Comparison of ENCODE assay signal across 13 mouse cellular contexts in the genomic region with DNA sequence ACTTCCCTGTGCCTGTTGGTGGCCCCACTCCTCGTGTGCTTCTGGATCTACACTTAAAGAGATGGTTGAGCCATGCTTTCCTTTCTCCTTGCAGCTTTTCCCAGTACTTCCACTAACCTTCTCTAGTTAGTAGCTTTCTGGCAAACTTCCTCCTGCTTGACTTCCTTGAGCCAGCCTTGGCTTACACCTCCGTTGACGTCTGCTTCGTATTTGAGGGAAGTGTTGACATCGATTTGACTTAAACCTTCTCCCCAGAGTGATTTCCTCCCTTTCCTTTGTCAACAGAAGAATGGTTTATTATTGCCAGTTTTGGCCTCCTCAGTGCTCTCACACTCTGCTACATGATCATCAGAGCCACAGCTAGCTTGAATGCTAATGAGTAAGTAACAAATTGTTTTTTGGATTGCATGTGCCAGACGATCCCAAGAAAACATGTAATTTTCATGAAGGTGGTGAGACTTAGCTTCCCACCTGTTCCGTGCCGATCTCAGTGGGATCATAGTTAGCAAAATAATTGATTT. TPM values are rescaled to one million over a fixed set of nuclear protein-coding genes. Genes with fewer than 3 reads are reported as not detected.
DNase-seq lines count a peak whose midpoint lies in the region; ATAC-seq and TF ChIP-seq lines count a peak whose summit lies in the region.
"Had no signal": no experiment of that assay in that cellular context is flagged by ENCODE, and none has a peak within 500 bp of the region (broad histone marks: within the 10 kb centered on the region; RNA-seq: fewer than 3 reads in every experiment).

No protein-coding gene starts in this region.

- 61% methylated on average over 8 of the region's 8 CpGs for WGBS in forebrain, embryonic 15.5 days
- 77% methylated on average over 8 of the region's 8 CpGs for WGBS in forebrain, embryonic 14.5 days
- WGBS in kidney, postnatal 0 days = 72% methylated on average over 8 of the region's 8 CpGs

- no peaks in the 10 kb centered on the region for H3K9me3 ChIP-seq in forebrain, embryonic 15.5 days
- H3K9me3 ChIP-seq in forebrain, embryonic 14.5 days (replicated peaks; ENCODE audit: control insufficient read depth, low read length) = no peaks in the 10 kb centered on the region
- no peaks in the 10 kb centered on the region for H3K9me3 ChIP-seq in kidney, postnatal 0 days (replicated peaks; ENCODE audit: low read length)
- H3K9me3 ChIP-seq: limb, embryonic 10.5 days; midbrain, embryonic 12.5 days had no signal

- intact Hi-C loops in heart, postnatal 14 days (cut with DNase I) = no loop called here

- H3K36me3 ChIP-seq in forebrain, embryonic 15.5 days = peaks cover 46% of the 10 kb centered on the region
- H3K36me3 ChIP-seq in forebrain, embryonic 14.5 days (ENCODE audit: control insufficient read depth, insufficient read depth, low read length) = peaks cover 50% of the 10 kb centered on the region
- peaks cover 8% of the 10 kb centered on the region; the same call in 1 of the 2 replicates for H3K36me3 ChIP-seq in kidney, postnatal 0 days (ENCODE audit: insufficient read depth, low read length)

- H3K4me3 ChIP-seq in forebrain, embryonic 15.5 days = no peak overlapping the region
- no peak overlapping the region for H3K4me3 ChIP-seq in forebrain, embryonic 14.5 days (ENCODE audit: low read depth, low read length)
- no peak overlapping the region for H3K4me3 ChIP-seq in kidney, postnatal 0 days (replicated peaks; ENCODE audit: low read depth, low read length)
- H3K4me3 ChIP-seq in brown adipose tissue, adult 24 weeks (ENCODE audit: insufficient read depth, low read depth, low read length) = no peak overlapping the region
- H3K4me3 ChIP-seq: limb, embryonic 10.5 days; midbrain, embryonic 12.5 days had no signal

- no peak overlapping the region for H3K9ac ChIP-seq in forebrain, embryonic 15.5 days (replicated peaks)
- H3K9ac ChIP-seq in forebrain, embryonic 14.5 days (ENCODE audit: low read length) = no peak overlapping the region
- no peak overlapping the region for H3K9ac ChIP-seq in kidney, postnatal 0 days (ENCODE audit: low read depth, low read length)
- H3K9ac ChIP-seq: liver, postnatal 0 days; midbrain, embryonic 12.5 days had no signal

- no peak for TF ChIP-seq CTCF in kidney, postnatal 0 days (IDR thresholded peaks at IDR 0.05; ENCODE audit: low read depth)

- peak; percentile 38; the same call in 1 of the 2 replicates for ATAC-seq in forebrain, embryonic 15.5 days (replicated peaks)
- ATAC-seq in forebrain, embryonic 14.5 days = no peak
- ATAC-seq in kidney, postnatal 0 days (replicated peaks; ENCODE audit: low FRiP score, low read depth) = no peak
- ATAC-seq in frontal cortex, adult (ENCODE audit: low TSS enrichment) = no peak

- H3K4me1 ChIP-seq in forebrain, embryonic 15.5 days = peaks cover 16% of the 10 kb centered on the region
- no peaks in the 10 kb centered on the region for H3K4me1 ChIP-seq in forebrain, embryonic 14.5 days (ENCODE audit: control insufficient read depth, insufficient read depth, low read length)
- H3K4me1 ChIP-seq in kidney, postnatal 0 days (replicated peaks; ENCODE audit: insufficient read depth, low read length) = no peaks in the 10 kb centered on the region
- H3K4me1 ChIP-seq in brown adipose tissue, adult 24 weeks (ENCODE audit: control insufficient read depth, insufficient read depth, insufficient read length, low read length) = peaks cover 14% of the 10 kb centered on the region
- H3K4me1 ChIP-seq: limb, embryonic 10.5 days; midbrain, embryonic 12.5 days had no signal

- no peak overlapping the region for H3K4me2 ChIP-seq in forebrain, embryonic 15.5 days (replicated peaks)
- H3K4me2 ChIP-seq in forebrain, embryonic 14.5 days (ENCODE audit: low read length) = no peak overlapping the region
- no peak overlapping the region for H3K4me2 ChIP-seq in kidney, postnatal 0 days (ENCODE audit: low read length)
- H3K4me2 ChIP-seq: midbrain, embryonic 12.5 days had no signal

- peak overlapping the region; percentile 51; the same call in 1 of the 2 replicates for H3K27ac ChIP-seq in forebrain, embryonic 15.5 days (replicated peaks)
- H3K27ac ChIP-seq in forebrain, embryonic 14.5 days (ENCODE audit: low read depth, low read length) = no peak overlapping the region
- 0 out of 2 replicates have a peak overlapping the region, but pooled peaks have one; percentile 6 for H3K27ac ChIP-seq in kidney, postnatal 0 days
- H3K27ac ChIP-seq in brown adipose tissue, adult 24 weeks (replicated peaks; ENCODE audit: low read depth, low read length) = peak overlapping the region; percentile 33; the same call in 1 of the 2 replicates
- H3K27ac ChIP-seq: limb, embryonic 10.5 days; midbrain, embryonic 12.5 days had no signal

- no peak for DNase-seq in forebrain, embryonic 14.5 days (ENCODE audit: low spot score)
- no peak for DNase-seq in kidney, postnatal 0 days (ENCODE audit: low spot score)
- DNase-seq in kidney, postnatal 4 days = no peak
- DNase-seq in heart, postnatal 14 days = peak; percentile 16 to 43
- no peak for DNase-seq in embryo, embryonic 10 days (ENCODE audit: low spot score)
- DNase-seq: cerebellum, postnatal 14 days; liver, postnatal 0 days; thymus, postnatal 14 days had no signal

- no peaks in the 10 kb centered on the region for H3K27me3 ChIP-seq in forebrain, embryonic 15.5 days
- H3K27me3 ChIP-seq in forebrain, embryonic 14.5 days (replicated peaks; ENCODE audit: control insufficient read depth, insufficient read depth, low read length) = no peaks in the 10 kb centered on the region
- no peaks in the 10 kb centered on the region for H3K27me3 ChIP-seq in kidney, postnatal 0 days (ENCODE audit: insufficient read depth, low read length)
- H3K27me3 ChIP-seq: midbrain, embryonic 12.5 days had no signal

RNA-seq across cellular contexts. Expression of gene Tbc1d9b, which starts 32.2 kb away (rescaled TPM):
- 37.0 and 37.5 TPM in 2 replicates for polyA plus RNA-seq in forebrain, embryonic 15.5 days (2015; fragmentation: Nextera tagmentation; extraction: Ambion mirVana)
- polyA plus RNA-seq in forebrain, embryonic 14.5 days (2014; fragmentation: Nextera tagmentation; extraction: Ambion mirVana) = 23.3 and 28.3 TPM in 2 replicates
- 28.5 and 30.3 TPM in 2 replicates for polyA plus RNA-seq in kidney, postnatal 0 days (2015; fragmentation: Nextera tagmentation; extraction: Ambion mirVana)
- 30.8 and 41.0 TPM in 2 replicates for polyA plus RNA-seq in brown adipose tissue, adult 24 weeks (2012; ENCODE audit: insufficient read depth, insufficient read length, missing spikeins)
- 10 to 100 TPM; 41.8 to 43.4 TPM for total RNA-seq in heart, postnatal 14 days (2021)

Comparison
In these comparisons a context has a peak if more than half of its experiments do, and no peak if none do; other contexts are left out.
1. DNase-seq: peak in heart, postnatal 14 days (2 of 2); none in forebrain, embryonic 14.5 days (single experiment), kidney, postnatal 0 days (single experiment), kidney, postnatal 4 days (0 of 2) and embryo, embryonic 10 days (single experiment).